In genomic region chr19:14333041-14334012, GRCm38 (mm10) we compare ENCODE assay signal across 24 mouse cellular contexts.
DNase-seq lines count a peak whose midpoint lies in the region; ATAC-seq and TF ChIP-seq lines count a peak whose summit lies in the region.
"Had no signal": no experiment of that assay in that cellular context is flagged by ENCODE, and none has a peak within 500 bp of the region (broad histone marks: within the 10 kb centered on the region; RNA-seq: fewer than 3 reads in every experiment).

No protein-coding gene starts in this region.

- no peak overlapping the region for H3K9ac ChIP-seq in kidney, postnatal 0 days (ENCODE audit: low read depth, low read length)
- H3K9ac ChIP-seq in limb, embryonic 13.5 days: no peak overlapping the region
- H3K9ac ChIP-seq: hindbrain, embryonic 15.5 days; intestine, embryonic 15.5 days; liver, embryonic 15.5 days; midbrain, embryonic 12.5 days; neural tube, embryonic 15.5 days; stomach, embryonic 15.5 days had no signal

- DNase-seq in kidney, postnatal 0 days (ENCODE audit: low spot score): peak; percentile 57
- no peak for DNase-seq in kidney, postnatal 36 days
- DNase-seq in brain, adult 2 months (ENCODE audit: low read depth, low spot score): peak; percentile 22
- DNase-seq in embryo, embryonic 9.5 days (ENCODE audit: extremely low spot score): peak; percentile 13
- no peak for DNase-seq in ovary, adult 18-20 months (ENCODE audit: low spot score)
- DNase-seq in left cerebral cortex, postnatal 10 days (ENCODE audit: extremely low spot score in 1 of 2, low spot score in 2 of 2): no peak
- DNase-seq: adrenal gland, adult 8-10 months; cerebellum, adult 9-10 months; kidney, postnatal 14 days; layer of hippocampus, postnatal 36 days; liver; lung, postnatal 10 days; thymus, postnatal 25 days had no signal

- no peak for TF ChIP-seq CTCF in kidney, postnatal 0 days (IDR thresholded peaks at IDR 0.05; ENCODE audit: low read depth)

- no peak overlapping the region for H3K4me3 ChIP-seq in kidney, postnatal 0 days (replicated peaks; ENCODE audit: low read depth, low read length)
- H3K4me3 ChIP-seq in limb, embryonic 13.5 days: no peak overlapping the region
- H3K4me3 ChIP-seq: forebrain, embryonic 10.5 days; heart, embryonic 10.5 days; hindbrain, embryonic 15.5 days; intestine, embryonic 15.5 days; liver, embryonic 15.5 days; midbrain, embryonic 12.5 days; neural tube, embryonic 15.5 days; stomach, embryonic 15.5 days had no signal

- no peak overlapping the region for H3K4me2 ChIP-seq in kidney, postnatal 0 days (ENCODE audit: low read length)
- no peak overlapping the region for H3K4me2 ChIP-seq in limb, embryonic 13.5 days (replicated peaks)
- H3K4me2 ChIP-seq: hindbrain, embryonic 15.5 days; intestine, embryonic 15.5 days; liver, embryonic 15.5 days; midbrain, embryonic 12.5 days; neural tube, embryonic 15.5 days; stomach, embryonic 15.5 days had no signal

- H3K4me1 ChIP-seq in kidney, postnatal 0 days (replicated peaks; ENCODE audit: insufficient read depth, low read length): no peaks in the 10 kb centered on the region
- H3K4me1 ChIP-seq in limb, embryonic 13.5 days: peaks cover 11% of the 10 kb centered on the region
- H3K4me1 ChIP-seq: heart, embryonic 10.5 days; hindbrain, embryonic 15.5 days; intestine, embryonic 15.5 days; liver, embryonic 15.5 days; neural tube, embryonic 15.5 days; stomach, embryonic 15.5 days had no signal

- no peaks in the 10 kb centered on the region for H3K36me3 ChIP-seq in kidney, postnatal 0 days (ENCODE audit: insufficient read depth, low read length)
- no peaks in the 10 kb centered on the region for H3K36me3 ChIP-seq in limb, embryonic 13.5 days
- H3K36me3 ChIP-seq: forebrain, embryonic 10.5 days; heart, embryonic 10.5 days; hindbrain, embryonic 15.5 days; intestine, embryonic 15.5 days; liver, embryonic 15.5 days; midbrain, embryonic 12.5 days; neural tube, embryonic 15.5 days; stomach, embryonic 15.5 days had no signal

- 28% methylated on average over 6 of the region's 6 CpGs for WGBS in kidney, postnatal 0 days
- WGBS in limb, embryonic 13.5 days: 15% methylated on average over 6 of the region's 6 CpGs

- ATAC-seq in kidney, postnatal 0 days (replicated peaks; ENCODE audit: low FRiP score, low read depth): no peak
- ATAC-seq in limb, embryonic 13.5 days (ENCODE audit: low FRiP score, low read depth): 0 out of 2 replicates have a peak, but pooled peaks have one; percentile 48
- ATAC-seq: activated CD4-positive, CD25-positive, alpha-beta regulatory T cell, adult 4 months; forebrain, embryonic 16.5 days; intestine, embryonic 15.5 days had no signal

- no peaks in the 10 kb centered on the region for H3K27me3 ChIP-seq in kidney, postnatal 0 days (ENCODE audit: insufficient read depth, low read length)
- peaks cover 2% of the 10 kb centered on the region; the same call in 1 of the 2 replicates for H3K27me3 ChIP-seq in limb, embryonic 13.5 days
- H3K27me3 ChIP-seq: hindbrain, embryonic 15.5 days; intestine, embryonic 15.5 days; liver, embryonic 15.5 days; neural tube, embryonic 15.5 days; stomach, embryonic 15.5 days had no signal

- H3K27ac ChIP-seq in kidney, postnatal 0 days: no peak overlapping the region
- no peak overlapping the region for H3K27ac ChIP-seq in limb, embryonic 13.5 days
- H3K27ac ChIP-seq: forebrain, embryonic 10.5 days; heart, embryonic 10.5 days; hindbrain, embryonic 15.5 days; intestine, embryonic 15.5 days; liver, embryonic 15.5 days; midbrain, embryonic 12.5 days; neural tube, embryonic 15.5 days; stomach, embryonic 15.5 days had no signal

- intact Hi-C loops in left cerebral cortex, postnatal 10 days (cut with DNase I): no loop called here

- H3K9me3 ChIP-seq in kidney, postnatal 0 days (replicated peaks; ENCODE audit: low read length): no peaks in the 10 kb centered on the region
- no peaks in the 10 kb centered on the region for H3K9me3 ChIP-seq in limb, embryonic 13.5 days
- H3K9me3 ChIP-seq: forebrain, embryonic 10.5 days; heart, embryonic 10.5 days; hindbrain, embryonic 15.5 days; intestine, embryonic 15.5 days; liver, embryonic 15.5 days; midbrain, embryonic 12.5 days; neural tube, embryonic 15.5 days; stomach, embryonic 15.5 days had no signal

Comparison
In these comparisons a context has a peak if more than half of its experiments do, and no peak if none do; other contexts are left out.
1. DNase-seq: peak in kidney, postnatal 0 days (single experiment), brain, adult 2 months (single experiment) and embryo, embryonic 9.5 days (single experiment); none in kidney, postnatal 36 days (0 of 2), ovary, adult 18-20 months (single experiment) and left cerebral cortex, postnatal 10 days (0 of 2).